Mouse (Mus musculus) brain, adult 2 months (tissue): ENCODE measurements at regions not wholly inside any gene's neighbourhood (a gene's known extent, or its start where the extent isn't known, plus 50 kb on each side); places are given as distances from the start of the nearest gene placed in this dataset.
A peak's percentile ranks its signal among the peaks of the same experiment; 100 is the strongest.

Experiments used
- DNase-seq: peaks from one replicate; pipeline ENCODE4 v3.0.0; 2011; ENCODE audit warnings: low read depth, low spot score

- no peak for DNase-seq
These were observed 138.8 kb downstream of the Tex29 start for GRCm38 (mm10) chr8:11979056-11979455.

DNA sequence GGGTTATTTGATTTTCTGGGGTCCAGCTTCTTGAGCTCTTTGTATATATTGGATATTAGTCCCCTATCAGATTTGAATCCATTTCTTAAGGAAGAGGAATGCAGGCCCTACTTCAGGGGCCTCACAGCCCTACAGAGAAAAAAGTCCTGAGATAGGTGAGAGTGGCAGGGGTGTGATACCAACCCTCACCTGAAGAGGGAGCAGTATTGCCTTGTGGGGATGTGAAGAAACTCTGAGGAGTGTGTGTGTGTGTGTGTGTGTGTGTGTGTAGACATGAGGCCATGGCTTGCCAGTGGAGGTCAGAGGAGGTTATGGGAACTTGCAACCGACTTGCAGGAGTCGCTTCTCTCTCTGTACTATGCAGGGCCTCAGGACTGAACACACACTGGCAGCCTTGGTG is 141.2 kb downstream of the Tex29 start:
- no peak for DNase-seq

GRCm38 (mm10) chr8:11990024-11990423 is 149.8 kb downstream of the Tex29 start:
- no peak for DNase-seq

- DNase-seq = peak; percentile 86
These were observed 159.6 kb downstream of the Tex29 start for GRCm38 (mm10) chr8:11999736-12000458.

GRCm38 (mm10) chr8:12000459-12000789 is 160.2 kb downstream of the Tex29 start:
- no peak for DNase-seq

GRCm38 (mm10) chr8:12004241-12004640 is 164.0 kb downstream of the Tex29 start:
- no peak for DNase-seq

GRCm38 (mm10) chr8:12012769-12013168 is 172.5 kb downstream of the Tex29 start:
- DNase-seq = no peak

- DNase-seq = no peak
These were observed 177.5 kb downstream of the Tex29 start for GRCm38 (mm10) chr8:12017750-12018149.

- peak; percentile 63 for DNase-seq
These were observed 179.0 kb downstream of the Tex29 start for GRCm38 (mm10) chr8:12019272-12019671.

- DNase-seq = no peak
These were observed 183.6 kb downstream of the Tex29 start for GRCm38 (mm10) chr8:12023669-12024390.

GRCm38 (mm10) chr8:12030363-12031116 is 190.3 kb downstream of the Tex29 start:
- DNase-seq = peak; percentile 16

DNA sequence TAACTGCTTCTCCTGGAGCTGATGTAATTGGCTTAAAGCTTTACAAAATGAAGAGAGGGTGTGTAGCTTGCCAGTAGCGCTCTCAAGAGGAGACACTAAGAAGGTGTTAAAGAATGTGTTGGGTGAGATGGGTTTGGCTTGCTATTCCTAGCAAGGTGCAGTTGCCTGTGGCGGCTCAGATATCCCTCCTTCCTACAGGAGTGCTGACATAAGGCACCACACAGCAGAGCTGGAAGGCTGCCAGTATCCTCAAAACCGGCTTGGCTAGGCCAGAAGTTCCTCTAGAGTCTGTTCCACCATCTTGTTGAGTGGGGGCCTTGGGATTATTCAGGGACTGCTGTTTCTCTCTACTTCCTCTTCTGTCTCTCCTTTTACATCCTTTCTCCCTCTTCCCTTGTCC is 191.5 kb downstream of the Tex29 start:
- DNase-seq = peak; percentile 80

DNA sequence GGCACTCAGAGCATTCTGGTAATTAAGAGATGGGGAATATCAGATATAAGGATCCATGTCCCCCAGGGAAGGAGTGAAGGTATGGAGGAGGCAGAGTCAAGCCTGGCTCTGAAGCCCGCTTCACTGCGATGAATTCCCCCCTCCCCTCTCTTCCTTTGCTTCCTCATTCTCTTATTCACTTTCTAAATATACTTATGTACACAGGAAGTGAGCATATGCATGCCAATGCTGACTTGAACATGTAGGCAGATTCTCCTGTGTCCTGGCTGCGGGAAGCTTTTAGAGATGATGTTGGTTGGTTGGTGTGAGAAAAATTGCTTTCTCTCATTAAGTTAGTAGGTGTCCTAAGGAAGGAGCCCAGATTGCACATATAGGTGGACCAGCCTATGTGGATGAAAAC is 192.1 kb downstream of the Tex29 start:
- peak; percentile 37 for DNase-seq

- DNase-seq = no peak
These were observed 196.1 kb downstream of the Tex29 start for GRCm38 (mm10) chr8:12036349-12036748.

DNA sequence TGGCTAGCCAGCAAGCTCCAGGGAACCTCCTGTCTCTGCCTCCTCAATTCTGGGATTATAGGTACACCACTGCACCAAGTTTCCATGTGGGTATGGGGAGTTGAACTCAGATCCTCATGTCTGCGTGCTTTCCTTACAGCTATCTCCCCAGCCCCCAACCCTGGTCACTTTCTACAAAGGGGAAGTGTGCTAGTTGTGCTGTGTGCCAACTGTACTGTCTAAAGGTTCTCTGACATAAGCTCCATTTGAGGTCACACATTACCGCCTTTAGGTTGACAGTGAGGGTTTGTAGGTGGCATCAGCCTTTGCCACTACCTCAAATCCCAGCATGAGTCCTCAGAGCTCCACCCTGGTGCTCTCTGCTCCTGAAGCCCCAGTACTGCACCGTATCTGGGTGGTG is 200.7 kb downstream of the Tex29 start:
- no peak for DNase-seq

DNA sequence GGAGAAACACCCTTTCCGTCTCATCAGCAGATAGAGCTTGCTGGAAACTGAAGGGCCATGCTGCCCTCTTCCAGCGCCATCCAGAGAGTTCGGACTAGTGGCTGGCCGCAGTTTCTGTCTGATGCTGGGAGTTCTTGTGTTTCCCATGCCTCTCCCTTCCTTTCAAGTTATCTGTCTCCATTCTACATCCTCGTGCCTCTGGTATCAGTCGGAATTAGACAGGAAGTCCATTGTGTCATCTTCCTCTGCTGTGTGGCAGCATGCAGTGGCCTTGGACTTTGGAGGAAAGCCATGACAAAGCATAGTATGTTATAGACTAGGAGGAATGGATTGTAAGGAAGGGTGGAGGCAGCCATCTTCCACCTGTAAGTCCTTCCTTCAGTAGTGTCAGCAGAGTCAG is 201.4 kb downstream of the Tex29 start:
- DNase-seq = no peak

DNA sequence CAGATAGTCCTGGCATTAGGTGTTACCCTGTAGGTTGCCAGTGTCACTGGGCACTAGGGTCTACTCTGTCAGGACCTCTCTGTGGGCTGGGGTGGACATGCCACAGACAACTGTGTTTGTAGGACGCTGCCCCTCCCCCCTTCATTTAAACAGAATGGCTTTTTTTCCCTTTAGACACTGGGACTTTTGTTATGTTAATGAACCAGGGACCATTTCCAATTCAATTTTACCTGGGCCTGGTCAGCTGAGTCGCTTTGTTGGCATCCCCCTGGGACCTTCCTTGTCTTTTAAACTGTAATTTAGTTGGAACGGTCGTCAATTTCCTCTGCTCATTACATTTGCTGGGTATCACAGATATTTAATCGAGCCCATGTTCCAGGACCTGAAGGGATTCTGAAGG is 210.6 kb downstream of the Tex29 start:
- no peak for DNase-seq

GRCm38 (mm10) chr8:12051357-12051756 is 211.1 kb downstream of the Tex29 start:
- DNase-seq = no peak

GRCm38 (mm10) chr8:12055931-12056330 is 215.7 kb downstream of the Tex29 start:
- no peak for DNase-seq

- no peak for DNase-seq
These were observed 217.4 kb upstream of the A230072I06Rik start for GRCm38 (mm10) chr8:12061237-12061636.

GRCm38 (mm10) chr8:12062710-12063109 is 215.9 kb upstream of the A230072I06Rik start:
- DNase-seq = no peak

GRCm38 (mm10) chr8:12064664-12065063 is 214.0 kb upstream of the A230072I06Rik start:
- no peak for DNase-seq

- no peak for DNase-seq
These were observed 212.2 kb upstream of the A230072I06Rik start for GRCm38 (mm10) chr8:12066454-12066853.
